In the genomic region with DNA sequence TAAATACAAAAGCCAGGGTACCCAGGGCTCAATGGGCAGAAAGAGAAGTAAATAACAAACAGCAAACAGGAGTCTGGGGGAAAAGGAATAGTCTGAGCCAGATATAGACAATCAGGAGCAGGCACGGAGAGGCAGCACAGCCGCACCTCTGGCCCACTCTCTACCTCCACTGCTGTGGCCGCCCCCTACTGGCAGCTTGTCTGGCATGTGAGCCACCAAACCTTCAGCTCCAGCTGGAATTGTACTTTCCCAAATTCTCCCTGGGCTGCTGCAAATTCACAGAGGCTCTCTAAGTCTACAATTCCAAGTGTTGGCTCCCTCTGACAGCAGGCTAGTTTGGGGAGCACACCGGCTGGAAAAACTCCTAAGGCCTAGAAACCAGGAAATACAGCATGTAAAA, we compare ENCODE assay signal across 12 mouse cellular contexts. TPM values are rescaled to one million over a fixed set of nuclear protein-coding genes. Genes with fewer than 3 reads are reported as not detected.
DNase-seq lines count a peak whose midpoint lies in the region; ATAC-seq and TF ChIP-seq lines count a peak whose summit lies in the region.
"Had no signal": no experiment of that assay in that cellular context is flagged by ENCODE, and none has a peak within 500 bp of the region (broad histone marks: within the 10 kb centered on the region; RNA-seq: fewer than 3 reads in every experiment).

No protein-coding gene starts in this region.

- no peak for DNase-seq in kidney, postnatal 0 days (ENCODE audit: low spot score)
- DNase-seq in kidney, postnatal 14 days: no peak
- DNase-seq in A20 (ENCODE audit: low read depth, low spot score): peak; percentile 30
- no peak for DNase-seq in neural tube, embryonic 10.5 days (ENCODE audit: extremely low spot score, low spot score)
- DNase-seq: cerebellum, adult 18-20 months had no signal

- no peaks in the 10 kb centered on the region for H3K27me3 ChIP-seq in kidney, postnatal 0 days (ENCODE audit: insufficient read depth, low read length)
- H3K27me3 ChIP-seq in E14TG2a.4 (ENCODE audit: insufficient read depth, low read length): peaks cover 21% of the 10 kb centered on the region
- H3K27me3 ChIP-seq in forebrain, embryonic 12.5 days: no peaks in the 10 kb centered on the region
- H3K27me3 ChIP-seq: embryonic facial prominence, embryonic 13.5 days; heart, embryonic 12.5 days had no signal

- H3K9me3 ChIP-seq in kidney, postnatal 0 days (replicated peaks; ENCODE audit: low read length): no peaks in the 10 kb centered on the region
- no peaks in the 10 kb centered on the region for H3K9me3 ChIP-seq in E14TG2a.4 (ENCODE audit: low read length)
- peaks cover 16% of the 10 kb centered on the region for H3K9me3 ChIP-seq in forebrain, embryonic 12.5 days

- H3K9ac ChIP-seq in kidney, postnatal 0 days (ENCODE audit: low read depth, low read length): no peak overlapping the region
- H3K9ac ChIP-seq in forebrain, embryonic 12.5 days: no peak overlapping the region
- H3K9ac ChIP-seq: embryonic facial prominence, embryonic 13.5 days; heart, embryonic 12.5 days; hindbrain, embryonic 14.5 days had no signal

- H3K36me3 ChIP-seq in kidney, postnatal 0 days (ENCODE audit: insufficient read depth, low read length): no peaks in the 10 kb centered on the region
- no peaks in the 10 kb centered on the region for H3K36me3 ChIP-seq in E14TG2a.4 (ENCODE audit: insufficient read depth, low read length)
- H3K36me3 ChIP-seq in forebrain, embryonic 12.5 days (replicated peaks): no peaks in the 10 kb centered on the region
- H3K36me3 ChIP-seq: embryonic facial prominence, embryonic 13.5 days; heart, embryonic 12.5 days had no signal

- no peak for TF ChIP-seq POLR2A in embryonic fibroblast, embryonic 13.5 days (IDR thresholded peaks at IDR 0.05; ENCODE audit: low read depth, low read length)

- TF ChIP-seq CTCF in kidney, postnatal 0 days (IDR thresholded peaks at IDR 0.05; ENCODE audit: low read depth): peak; percentile 21; the same call in 1 of the 2 replicates
- peak; percentile 52 for TF ChIP-seq CTCF in E14TG2a.4 (conservative IDR thresholded peaks at IDR 0.05; ENCODE audit: low read length)
- 0 out of 2 replicates have a peak, but pooled peaks have one; percentile 9 for TF ChIP-seq CTCF in embryonic fibroblast, embryonic 13.5 days (IDR thresholded peaks at IDR 0.05; ENCODE audit: borderline replicate concordance, insufficient read depth, low read length)

- WGBS in kidney, postnatal 0 days: 68% methylated on average over 4 of the region's 4 CpGs
- 78% methylated on average over 4 of the region's 4 CpGs for WGBS in forebrain, embryonic 12.5 days

- no peak for ATAC-seq in kidney, postnatal 0 days (replicated peaks; ENCODE audit: low FRiP score, low read depth)
- no peak for ATAC-seq in forebrain, embryonic 12.5 days (ENCODE audit: low FRiP score)
- ATAC-seq: activated CD4-positive, CD25-positive, alpha-beta regulatory T cell, adult 4 months had no signal

- no peaks in the 10 kb centered on the region for H3K4me1 ChIP-seq in kidney, postnatal 0 days (replicated peaks; ENCODE audit: insufficient read depth, low read length)
- H3K4me1 ChIP-seq in E14TG2a.4 (replicated peaks; ENCODE audit: low read depth, low read length): no peaks in the 10 kb centered on the region; the same call in 1 of the 2 replicates
- H3K4me1 ChIP-seq in embryonic fibroblast, embryonic 13.5 days (ENCODE audit: control insufficient read depth, insufficient read depth, low read length): no peaks in the 10 kb centered on the region
- no peaks in the 10 kb centered on the region for H3K4me1 ChIP-seq in forebrain, embryonic 12.5 days
- H3K4me1 ChIP-seq: embryonic facial prominence, embryonic 13.5 days; heart, embryonic 12.5 days had no signal

- no peak overlapping the region for H3K4me3 ChIP-seq in kidney, postnatal 0 days (replicated peaks; ENCODE audit: low read depth, low read length)
- H3K4me3 ChIP-seq in E14TG2a.4 (replicated peaks; ENCODE audit: low read length): no peak overlapping the region
- H3K4me3 ChIP-seq in embryonic fibroblast, embryonic 13.5 days (ENCODE audit: insufficient read depth, low read length): no peak overlapping the region
- H3K4me3 ChIP-seq in forebrain, embryonic 12.5 days (replicated peaks): no peak overlapping the region
- H3K4me3 ChIP-seq: embryonic facial prominence, embryonic 13.5 days; heart, embryonic 12.5 days had no signal

- no peak overlapping the region for H3K27ac ChIP-seq in kidney, postnatal 0 days
- H3K27ac ChIP-seq in embryonic fibroblast, embryonic 13.5 days (ENCODE audit: insufficient read depth, low read length): no peak overlapping the region
- H3K27ac ChIP-seq in forebrain, embryonic 12.5 days: no peak overlapping the region
- H3K27ac ChIP-seq: embryonic facial prominence, embryonic 13.5 days; hindbrain, embryonic 14.5 days had no signal

- no peak overlapping the region for H3K4me2 ChIP-seq in kidney, postnatal 0 days (ENCODE audit: low read length)
- no peak overlapping the region for H3K4me2 ChIP-seq in forebrain, embryonic 12.5 days
- H3K4me2 ChIP-seq: embryonic facial prominence, embryonic 13.5 days; heart, embryonic 12.5 days; hindbrain, embryonic 14.5 days had no signal

RNA-seq across cellular contexts. Expression of gene Emp2, which starts 39.3 kb away (rescaled TPM):
- 17.6 and 19.7 TPM in 2 replicates for polyA plus RNA-seq in kidney, postnatal 0 days (2015; fragmentation: Nextera tagmentation; extraction: Ambion mirVana)
- polyA plus RNA-seq in embryonic fibroblast, embryonic 13.5 days (2011; ENCODE audit: insufficient read length, low read depth, missing spikeins): 127 TPM in 2 replicates
- 2.6 and 3.6 TPM in 2 replicates for polyA plus RNA-seq in forebrain, embryonic 12.5 days (2016; fragmentation: Nextera tagmentation; extraction: Ambion mirVana)
